Mouse (Mus musculus) spleen, adult 2 months (tissue): ENCODE data around the gene Gm16253.

Experiments
- CTCF ChIP-seq: fragments of 200-500 bp; IDR thresholded peaks from 2 replicates; pipeline ENCODE4 v1.5.1; 2011; ENCODE audit warnings: mild to moderate bottlenecking, inconsistent platforms; ENCODE audit not compliant: insufficient read depth, insufficient read length, insufficient replicate concordance; ENCODE audit errors: extremely low read depth
- POLR2A ChIP-seq: fragments of 200-500 bp; IDR thresholded peaks from 2 replicates; pipeline ENCODE4 v1.6.1; 2011; ENCODE audit warnings: low read depth, low read length, inconsistent platforms

GRCm38 (mm10) chr3:96581771-96582515 lies 5.2 kb downstream of the Gm16253 start:
- no peak for TF ChIP-seq POLR2A
- no peak for TF ChIP-seq CTCF
